ENCODE assay signal across 24 mouse cellular contexts in genomic region chr4:117123546-117124217, GRCm38 (mm10). TPM values are rescaled to one million over a fixed set of nuclear protein-coding genes. Genes with fewer than 3 reads are reported as not detected.
DNase-seq lines count a peak whose midpoint lies in the region; ATAC-seq and TF ChIP-seq lines count a peak whose summit lies in the region.
"Had no signal": no experiment of that assay in that cellular context is flagged by ENCODE, and none has a peak within 500 bp of the region (broad histone marks: within the 10 kb centered on the region; RNA-seq: fewer than 3 reads in every experiment).

No protein-coding gene starts in this region.

- TF ChIP-seq CTCF in heart, adult 2 months (IDR thresholded peaks at IDR 0.05) = no peak
- no peak for TF ChIP-seq CTCF in stomach, postnatal 0 days (IDR thresholded peaks at IDR 0.05; ENCODE audit: low read depth)
- TF ChIP-seq CTCF in MEL (IDR thresholded peaks at IDR 0.05 in 2 of 3, conservative IDR thresholded peaks at IDR 0.05 in 1 of 3; ENCODE audit: control insufficient read depth in 1 of 3, insufficient read depth in 1 of 3, low read depth in 2 of 3, low read length in 3 of 3, poor library complexity in 1 of 3, severe bottlenecking in 1 of 3) = no peak
- no peak for TF ChIP-seq CTCF in small intestine, adult 2 months (IDR thresholded peaks at IDR 0.05; ENCODE audit: extremely low read depth, insufficient read length, insufficient replicate concordance, low read depth, low read length)

- intact Hi-C loops in heart, adult 2 months (cut with DNase I) = loop anchor here (5.0 to 10.0 kb wide), 3 partner anchors 106 to 409 kb away; partner anchors contain the start of gene Eif2b3
- intact Hi-C loops in heart, postnatal 14 days (cut with DNase I) = loop anchor here (5.0 to 10.0 kb wide), 2 partner anchors 121 to 409 kb away; no protein-coding TSS in a partner anchor

- TF ChIP-seq EP300 in heart, adult 2 months (IDR thresholded peaks at IDR 0.05; ENCODE audit: insufficient read depth, low read depth, low read length) = no peak
- TF ChIP-seq EP300 in stomach, postnatal 0 days (optimal IDR thresholded peaks at IDR 0.05) = no peak
- no peak for TF ChIP-seq EP300 in MEL (IDR thresholded peaks at IDR 0.05; ENCODE audit: low read depth in 1 of 2, low read length in 2 of 2)

- TF ChIP-seq RAD21 in MEL (IDR thresholded peaks at IDR 0.05; ENCODE audit: low read depth, low read length) = no peak

- no peak overlapping the region for H3K4me3 ChIP-seq in heart, adult 2 months
- H3K4me3 ChIP-seq in stomach, embryonic 15.5 days (replicated peaks) = no peak overlapping the region
- no peak overlapping the region for H3K4me3 ChIP-seq in stomach, postnatal 0 days (ENCODE audit: low read depth, low read length)
- H3K4me3 ChIP-seq in MEL (ENCODE audit: control insufficient read depth in 1 of 2, insufficient read depth in 1 of 2, low read depth in 2 of 2, low read length in 2 of 2) = no peak overlapping the region
- H3K4me3 ChIP-seq in small intestine, adult 2 months (ENCODE audit: low read depth, low read length) = no peak overlapping the region
- H3K4me3 ChIP-seq: embryonic facial prominence, embryonic 10.5 days; heart, embryonic 15.5 days; layer of hippocampus, adult 2 months; lung, embryonic 15.5 days had no signal

- no peaks in the 10 kb centered on the region for H3K36me3 ChIP-seq in heart, adult 2 months (ENCODE audit: control insufficient read depth, insufficient read depth, low read length)
- H3K36me3 ChIP-seq in stomach, embryonic 15.5 days = peaks cover 1% of the 10 kb centered on the region; the same call in 1 of the 2 replicates
- H3K36me3 ChIP-seq in stomach, postnatal 0 days (ENCODE audit: control insufficient read depth, insufficient read depth, low read length) = peaks cover 1% of the 10 kb centered on the region; the same call in 1 of the 2 replicates
- H3K36me3 ChIP-seq in MEL (ENCODE audit: control insufficient read depth in 1 of 2, insufficient read depth in 2 of 2, low read length in 2 of 2) = peaks cover 0 to 34% of the 10 kb centered on the region in 2 experiments; a peak in 2 of 4 replicates
- peaks cover 7% of the 10 kb centered on the region for H3K36me3 ChIP-seq in small intestine, adult 2 months (ENCODE audit: control insufficient read depth, insufficient read depth, low read length)
- H3K36me3 ChIP-seq: heart, embryonic 15.5 days had no signal

- ATAC-seq in stomach, embryonic 15.5 days (ENCODE audit: insufficient read depth, low FRiP score, low read depth) = no peak
- no peak for ATAC-seq in stomach, postnatal 0 days (ENCODE audit: low FRiP score, low TSS enrichment)
- no peak for ATAC-seq in monocyte, adult 5-6 weeks (replicated peaks; ENCODE audit: insufficient number of reproducible peaks, low FRiP score, low TSS enrichment, poor library complexity, severe bottlenecking)
- ATAC-seq: forebrain, embryonic 14.5 days; intestine, postnatal 0 days had no signal

- no peaks in the 10 kb centered on the region for H3K27me3 ChIP-seq in heart, adult 2 months (ENCODE audit: control insufficient read depth, insufficient read depth, low read length)
- no peaks in the 10 kb centered on the region for H3K27me3 ChIP-seq in stomach, embryonic 15.5 days (replicated peaks)
- H3K27me3 ChIP-seq in stomach, postnatal 0 days (ENCODE audit: control insufficient read depth, insufficient read depth, low read length) = no peaks in the 10 kb centered on the region
- H3K27me3 ChIP-seq in MEL (ENCODE audit: control insufficient read depth in 1 of 2, insufficient read depth in 2 of 2, low read length in 2 of 2) = no peaks in the 10 kb centered on the region
- no peaks in the 10 kb centered on the region for H3K27me3 ChIP-seq in small intestine, adult 2 months (ENCODE audit: control insufficient read depth, insufficient read depth, low read length)
- H3K27me3 ChIP-seq: heart, embryonic 15.5 days; lung, embryonic 15.5 days had no signal

- TF ChIP-seq POLR2A in heart, adult 2 months (IDR thresholded peaks at IDR 0.05; ENCODE audit: insufficient read depth, low read depth, low read length) = no peak
- no peak for TF ChIP-seq POLR2A in MEL (IDR thresholded peaks at IDR 0.05; ENCODE audit: control insufficient read depth in 1 of 2, insufficient read depth in 1 of 2, low read depth in 1 of 2, low read length in 2 of 2, poor library complexity in 1 of 2)
- no peak for TF ChIP-seq POLR2A in small intestine, adult 2 months (IDR thresholded peaks at IDR 0.05; ENCODE audit: low read depth, low read length)

- H3K9ac ChIP-seq in heart, adult 2 months (ENCODE audit: low read depth, low read length) = no peak overlapping the region
- no peak overlapping the region for H3K9ac ChIP-seq in stomach, embryonic 15.5 days
- no peak overlapping the region for H3K9ac ChIP-seq in stomach, postnatal 0 days (ENCODE audit: low read length)
- no peak overlapping the region for H3K9ac ChIP-seq in MEL (ENCODE audit: control insufficient read depth, low read depth, low read length, poor library complexity, severe bottlenecking)
- H3K9ac ChIP-seq: heart, embryonic 15.5 days; hindbrain, embryonic 14.5 days; lung, embryonic 15.5 days had no signal

- peaks cover 33% of the 10 kb centered on the region for H3K4me1 ChIP-seq in heart, adult 2 months (ENCODE audit: control insufficient read depth, insufficient read depth, low read length)
- H3K4me1 ChIP-seq in stomach, embryonic 15.5 days = peaks cover 24% of the 10 kb centered on the region
- H3K4me1 ChIP-seq in stomach, postnatal 0 days (replicated peaks; ENCODE audit: control insufficient read depth, insufficient read depth) = peaks cover 15% of the 10 kb centered on the region
- H3K4me1 ChIP-seq in MEL (ENCODE audit: control insufficient read depth in 1 of 2, insufficient read depth in 2 of 2, low read length in 2 of 2) = peaks cover 5 to 36% of the 10 kb centered on the region in 2 experiments
- peaks cover 32% of the 10 kb centered on the region for H3K4me1 ChIP-seq in small intestine, adult 2 months (ENCODE audit: control insufficient read depth, insufficient read depth, insufficient read length, low read length)

- no peak for DNase-seq in heart, adult 2 months
- no peak for DNase-seq in heart, postnatal 14 days
- DNase-seq in stomach, postnatal 0 days (ENCODE audit: low spot score) = no peak
- no peak for DNase-seq in MEL (ENCODE audit: low read depth, low spot score)
- DNase-seq in heart, postnatal 4 days = no peak
- DNase-seq: adrenal gland, postnatal 25 days; kidney, postnatal 10 days; left cerebral cortex, postnatal 4 days; retina, postnatal 1 day; right cerebral cortex, postnatal 4 days had no signal

- H3K79me2 ChIP-seq in heart, adult 2 months (replicated peaks; ENCODE audit: control insufficient read depth, insufficient read depth, low read length) = no peaks in the 10 kb centered on the region
- H3K79me2 ChIP-seq in MEL (ENCODE audit: control insufficient read depth, insufficient read depth, low read length, poor library complexity) = peaks cover 13% of the 10 kb centered on the region

- no peaks in the 10 kb centered on the region for H3K9me3 ChIP-seq in stomach, embryonic 15.5 days
- no peaks in the 10 kb centered on the region for H3K9me3 ChIP-seq in stomach, postnatal 0 days (ENCODE audit: control insufficient read depth, low read length)
- H3K9me3 ChIP-seq in MEL (replicated peaks; ENCODE audit: insufficient read depth, low read length) = no peaks in the 10 kb centered on the region
- H3K9me3 ChIP-seq: embryonic facial prominence, embryonic 10.5 days; heart, embryonic 15.5 days; lung, embryonic 15.5 days had no signal

- 64% methylated on average over 9 of the region's 9 CpGs for whole genome bisulfite sequencing in heart, adult 2 months
- 61% methylated on average over 9 of the region's 9 CpGs for WGBS in stomach, embryonic 15.5 days
- 78% methylated on average over 7 of the region's 9 CpGs for WGBS in stomach, postnatal 0 days
- WGBS in small intestine, adult 2 months = 51% methylated on average over 9 of the region's 9 CpGs

- H3K4me2 ChIP-seq in stomach, embryonic 15.5 days = no peak overlapping the region
- no peak overlapping the region for H3K4me2 ChIP-seq in stomach, postnatal 0 days (replicated peaks; ENCODE audit: low read depth)
- H3K4me2 ChIP-seq: hindbrain, embryonic 14.5 days had no signal

- peak overlapping the region; percentile 99; the same call in 1 of the 2 replicates for H3K27ac ChIP-seq in heart, adult 2 months
- peak overlapping the region; percentile 1; the same call in 1 of the 2 replicates for H3K27ac ChIP-seq in stomach, embryonic 15.5 days
- H3K27ac ChIP-seq in stomach, postnatal 0 days (replicated peaks) = no peak overlapping the region
- peak overlapping the region; percentile 100 for H3K27ac ChIP-seq in MEL (ENCODE audit: control insufficient read depth, low read depth, low read length)
- H3K27ac ChIP-seq in small intestine, adult 2 months (ENCODE audit: insufficient read depth, low read depth, low read length) = peak overlapping the region; percentile 20
- H3K27ac ChIP-seq: hindbrain, embryonic 14.5 days had no signal

RNA-seq across cellular contexts. Expression of gene Btbd19, which starts 1.8 kb away (rescaled TPM):
- 1 to 10 TPM; 2.9 to 3.2 TPM for total RNA-seq in heart, adult 2 months (2021)
- 6.6 and 12.2 TPM in 2 replicates for polyA plus RNA-seq in heart, adult 2 months (2012; rRNA removed)
- 1 to 10 TPM; 3.3 to 5.5 TPM for total RNA-seq in heart, postnatal 14 days (2021)
- 6.7 and 7.6 TPM in 2 replicates for polyA plus RNA-seq in stomach, embryonic 15.5 days (2015; fragmentation: Nextera tagmentation; extraction: Ambion mirVana)
- 5.7 and 5.9 TPM in 2 replicates for polyA plus RNA-seq in stomach, postnatal 0 days (2015; fragmentation: Nextera tagmentation; extraction: Ambion mirVana)
- 12.1 and 13.6 TPM in 2 replicates for total RNA-seq in MEL (2012; rRNA removed)
- polyA plus RNA-seq in MEL (2012; ENCODE audit: insufficient read depth in 1 of 2, insufficient read length in 2 of 2, low read depth in 1 of 2, low replicate concordance in 2 of 2, missing spikeins in 1 of 2) = 10 to 100 TPM in 1 of 2 experiments, not detected in 1; 22.6 TPM
- 3.8 and 4.5 TPM in 2 replicates for polyA plus RNA-seq in small intestine, adult 2 months (2012; rRNA removed)
- 15.5 to 17.5 TPM (median 16.9 TPM) in 3 replicates for total RNA-seq in monocyte, adult 5-6 weeks (2017)
- total RNA-seq in heart, postnatal 4 days (2021) = 1 to 10 TPM; 4.6 to 5.9 TPM

RNA-seq across cellular contexts. Expression of gene Tctex1d4, which starts 2.9 kb away (rescaled TPM):
- not detected for total RNA-seq in heart, adult 2 months (2021)
- 0.29 and 4.2 TPM in 2 replicates for polyA plus RNA-seq in heart, adult 2 months (2012; rRNA removed)
- not detected for total RNA-seq in heart, postnatal 14 days (2021)
- polyA plus RNA-seq in stomach, embryonic 15.5 days (2015; fragmentation: Nextera tagmentation; extraction: Ambion mirVana) = 0.24 TPM in 1 of 2 replicates, not detected in the other
- polyA plus RNA-seq in stomach, postnatal 0 days (2015; fragmentation: Nextera tagmentation; extraction: Ambion mirVana) = 0.58 and 0.62 TPM in 2 replicates
- total RNA-seq in MEL (2012; rRNA removed) = 0.31 and 0.62 TPM in 2 replicates
- 1 to 10 TPM in 1 of 2 experiments, not detected in 1; 1.3 TPM for polyA plus RNA-seq in MEL (2012; ENCODE audit: insufficient read depth in 1 of 2, insufficient read length in 2 of 2, low read depth in 1 of 2, low replicate concordance in 2 of 2, missing spikeins in 1 of 2)
- polyA plus RNA-seq in small intestine, adult 2 months (2012; rRNA removed) = 0.33 and 0.62 TPM in 2 replicates
- 3.4 TPM in 1 of 3 replicates, not detected in the others for total RNA-seq in monocyte, adult 5-6 weeks (2017)
- not detected for total RNA-seq in heart, postnatal 4 days (2021)
- total RNA-seq: adrenal gland, postnatal 25 days; megakaryocyte progenitor cell, adult 5-6 weeks; neutrophil, adult 5-6 weeks had no signal
- polyA plus RNA-seq: embryonic facial prominence, embryonic 10.5 days; heart, embryonic 15.5 days; liver, embryonic 11.5 days; stomach, embryonic 14.5 days had no signal

RNA-seq across cellular contexts. Expression of gene Plk3, which starts 10.1 kb away (rescaled TPM):
- 1 to 10 TPM; 1.4 to 1.9 TPM for total RNA-seq in heart, adult 2 months (2021)
- polyA plus RNA-seq in heart, adult 2 months (2012; rRNA removed) = 4.5 and 4.7 TPM in 2 replicates
- total RNA-seq in heart, postnatal 14 days (2021) = 1 to 10 TPM; 1.8 to 3.1 TPM
- 3.8 and 4.7 TPM in 2 replicates for polyA plus RNA-seq in stomach, embryonic 15.5 days (2015; fragmentation: Nextera tagmentation; extraction: Ambion mirVana)
- 18.1 and 18.7 TPM in 2 replicates for polyA plus RNA-seq in stomach, postnatal 0 days (2015; fragmentation: Nextera tagmentation; extraction: Ambion mirVana)
- 4.1 and 5.3 TPM in 2 replicates for total RNA-seq in MEL (2012; rRNA removed)
- 10 to 100 TPM in 1 of 2 experiments, not detected in 1; 13.8 TPM for polyA plus RNA-seq in MEL (2012; ENCODE audit: insufficient read depth in 1 of 2, insufficient read length in 2 of 2, low read depth in 1 of 2, low replicate concordance in 2 of 2, missing spikeins in 1 of 2)
- polyA plus RNA-seq in small intestine, adult 2 months (2012; rRNA removed) = 23.5 and 23.9 TPM in 2 replicates
- 25.5 to 56.5 TPM (median 52.2 TPM) in 3 replicates for total RNA-seq in monocyte, adult 5-6 weeks (2017)
- 1 to 10 TPM; 5.0 to 5.8 TPM for total RNA-seq in heart, postnatal 4 days (2021)

RNA-seq across cellular contexts. Expression of gene Ptch2, which starts 27.8 kb away (rescaled TPM):
- total RNA-seq in heart, adult 2 months (2021) = under 1 TPM; 0.70 to 0.86 TPM
- polyA plus RNA-seq in heart, adult 2 months (2012; rRNA removed) = 2.4 and 3.2 TPM in 2 replicates
- 1 to 10 TPM; 1.5 to 1.7 TPM for total RNA-seq in heart, postnatal 14 days (2021)
- 6.5 and 7.0 TPM in 2 replicates for polyA plus RNA-seq in stomach, embryonic 15.5 days (2015; fragmentation: Nextera tagmentation; extraction: Ambion mirVana)
- polyA plus RNA-seq in stomach, postnatal 0 days (2015; fragmentation: Nextera tagmentation; extraction: Ambion mirVana) = 1.3 and 1.5 TPM in 2 replicates
- not detected in 2 replicates for total RNA-seq in MEL (2012; rRNA removed)
- under 1 TPM in 1 of 2 experiments, not detected in 1; 0.33 TPM for polyA plus RNA-seq in MEL (2012; ENCODE audit: insufficient read depth in 1 of 2, insufficient read length in 2 of 2, low read depth in 1 of 2, low replicate concordance in 2 of 2, missing spikeins in 1 of 2)
- 2.4 and 3.7 TPM in 2 replicates for polyA plus RNA-seq in small intestine, adult 2 months (2012; rRNA removed)
- total RNA-seq in monocyte, adult 5-6 weeks (2017) = not detected in 3 replicates
- total RNA-seq in heart, postnatal 4 days (2021) = 1 to 10 TPM; 4.0 to 5.0 TPM

RNA-seq across cellular contexts. Expression of gene Rps8, which starts 32.4 kb away (rescaled TPM):
- 100 to 1,000 TPM; 553 to 608 TPM for total RNA-seq in heart, adult 2 months (2021)
- 315 and 381 TPM in 2 replicates for polyA plus RNA-seq in heart, adult 2 months (2012; rRNA removed)
- total RNA-seq in heart, postnatal 14 days (2021) = 100 to 1,000 TPM; 590 to 604 TPM
- polyA plus RNA-seq in stomach, embryonic 15.5 days (2015; fragmentation: Nextera tagmentation; extraction: Ambion mirVana) = 968 and 983 TPM in 2 replicates
- polyA plus RNA-seq in stomach, postnatal 0 days (2015; fragmentation: Nextera tagmentation; extraction: Ambion mirVana) = 752 and 809 TPM in 2 replicates
- total RNA-seq in MEL (2012; rRNA removed) = 4,560 and 5,186 TPM in 2 replicates
- 1,000 to 10,000 TPM; 1,132 to 1,156 TPM for polyA plus RNA-seq in MEL (2012; ENCODE audit: insufficient read depth in 1 of 2, insufficient read length in 2 of 2, low read depth in 1 of 2, low replicate concordance in 2 of 2, missing spikeins in 1 of 2)
- polyA plus RNA-seq in small intestine, adult 2 months (2012; rRNA removed) = 205 and 258 TPM in 2 replicates
- 970 to 1,241 TPM (median 1,065 TPM) in 3 replicates for total RNA-seq in monocyte, adult 5-6 weeks (2017)
- total RNA-seq in heart, postnatal 4 days (2021) = 100 to 1,000 TPM; 952 to 961 TPM
